Mouse (Mus musculus) liver, embryonic 14.5 days (tissue): Measurements from ENCODE around the gene Vcan. TPM values are rescaled to one million over a fixed set of nuclear protein-coding genes. Genes with fewer than 3 reads are reported as not detected.

ENCODE experiments used
- ATAC-seq: fragments of 200-750 bp; cut with Nextera tagmentation; 2 replicates; pipeline ENCODE4 v1.8.0; 2017; ENCODE audit warnings: moderate number of reproducible peaks, mild to moderate bottlenecking, moderate library complexity; ENCODE audit not compliant: insufficient read depth
- DNase-seq, 3 experiments: peaks; one replicate each; pipeline ENCODE4 v3.0.0-alpha.2; 2012 to 2013; ENCODE audit warnings: low read depth in 3 of 3, low spot score in 3 of 3
- H3K27ac ChIP-seq: fragments of 300-500 bp; sonication (generic); 2 replicates; pipeline ENCODE4 v1.5.1; 2014; ENCODE audit warnings: moderate library complexity, mild to moderate bottlenecking, control low read depth, inconsistent platforms
- H3K27me3 ChIP-seq: fragments of 300-500 bp; sonication (generic); 2 replicates; pipeline ENCODE4 v1.6.1; 2014; ENCODE audit warnings: mild to moderate bottlenecking, low read length, moderate library complexity; ENCODE audit not compliant: control insufficient read depth, insufficient read depth
- H3K36me3 ChIP-seq: fragments of 300-500 bp; sonication (generic); replicated peaks from 2 replicates; pipeline ENCODE4 v1.6.1; 2014; ENCODE audit warnings: low read depth; ENCODE audit not compliant: control insufficient read depth, insufficient read depth
- H3K4me1 ChIP-seq, 2 experiments: fragments of 200-500 bp in 1 of 2; fragments of 300-500 bp in 1 of 2; sonication (generic) in 1 of 2; replicated peaks; 2 replicates each; pipeline ENCODE4 v1.6.1; 2012 to 2014; ENCODE audit warnings: antibody characterized with exemption in 1 of 2, inconsistent platforms in 1 of 2, low read length in 1 of 2; ENCODE audit not compliant: control insufficient read depth in 2 of 2, insufficient read depth in 2 of 2
- H3K4me2 ChIP-seq: fragments of 300-500 bp; sonication (generic); 2 replicates; pipeline ENCODE4 v1.6.1; 2014; ENCODE audit warnings: low read depth, mild to moderate bottlenecking, control low read depth, moderate library complexity
- H3K4me3 ChIP-seq, 2 experiments: fragments of 200-500 bp in 1 of 2; fragments of 300-500 bp in 1 of 2; sonication (generic) in 1 of 2; 2 replicates each; pipeline ENCODE4 v1.5.1; 2012 to 2014; ENCODE audit warnings: low read depth in 2 of 2, low read length in 2 of 2, mild to moderate bottlenecking in 2 of 2, control low read depth in 1 of 2, inconsistent platforms in 1 of 2, moderate library complexity in 1 of 2; ENCODE audit not compliant: insufficient read depth in 1 of 2
- H3K9ac ChIP-seq: fragments of 300-500 bp; sonication (generic); replicated peaks from 2 replicates; pipeline ENCODE4 v1.6.1; 2014; ENCODE audit warnings: mild to moderate bottlenecking, control low read depth, moderate library complexity
- H3K9me3 ChIP-seq: fragments of 300-500 bp; sonication (generic); 2 replicates; pipeline ENCODE4 v1.6.1; 2016; ENCODE audit warnings: low read length, mixed read lengths; ENCODE audit not compliant: control insufficient read depth
- CTCF ChIP-seq: IDR thresholded peaks from 2 replicates; pipeline ENCODE4 v1.5.1; 2016; ENCODE audit warnings: antibody characterized with exemption, low read depth, control low read depth
- EP300 ChIP-seq: IDR thresholded peaks from 2 replicates; pipeline ENCODE4 v1.6.1; 2016; ENCODE audit warnings: antibody characterized with exemption, low read depth
- WGBS: fragments of 180-500 bp; shearing (Covaris S2); extraction: QIAGEN DNeasy Blood & Tissue Kit; methylation state at CpG from one replicate; pipeline ENCODE4 v1.1.7; 2014; ENCODE audit not compliant: insufficient replicate concordance; 5-methylcytosine and 5-hydroxymethylcytosine counted together
- polyA plus RNA-seq, 2 experiments: library from polyadenylated mRNA; depleted of rRNA in 1 of 2; stranded (reverse) in 1 of 2; unstranded in 1 of 2; fragments of >200 nt; fragmentation: Nextera tagmentation in 1 of 2; extraction: Ambion mirVana in 1 of 2; gene quantifications; 2 replicates each; pipeline versions ENCODE4 v1.2.1 to v1.2.3; 2012 to 2014

Gene Vcan
- 0.41 and 1.6 TPM in 2 replicates for polyA plus RNA-seq (2012; rRNA removed)
- polyA plus RNA-seq (2014; fragmentation: Nextera tagmentation; extraction: Ambion mirVana) = 0.88 and 1.3 TPM in 2 replicates

- H3K4me1 ChIP-seq = no peaks in the 10 kb centered on the region
- no peak within 1 kb of the TSS for H3K27ac ChIP-seq
- ATAC-seq (no peak), DNase-seq (no peak)
- H3K36me3 ChIP-seq = no peaks in the 10 kb centered on the region
- WGBS = under 1% methylated on average over 40 of the region's 40 CpGs
- no peak within 1 kb of the TSS for H3K9ac ChIP-seq
- no peak for TF ChIP-seq CTCF
- no peak for TF ChIP-seq EP300
- peak within 1 kb of the TSS; percentile 55 to 61 for H3K4me3 ChIP-seq
- H3K27me3 ChIP-seq = peaks cover 49% of the 10 kb centered on the region
- peak within 1 kb of the TSS; percentile 82 for H3K4me2 ChIP-seq
- H3K9me3 ChIP-seq = no peaks in the 10 kb centered on the region
Measured at GRCm38 (mm10) chr13:89741766-89742685, at the start of gene Vcan. TSS of gene Vcan (minus strand) at chr13:89742509.

- H3K4me2 ChIP-seq = no peak overlapping the region
- H3K9me3 ChIP-seq = no peaks in the 10 kb centered on the region
- TF ChIP-seq EP300 (no peak), CTCF (no peak)
- no peaks in the 10 kb centered on the region for H3K27me3 ChIP-seq
- H3K27ac ChIP-seq = no peak overlapping the region
- H3K4me1 ChIP-seq = peaks cover 0 to 4% of the 10 kb centered on the region in 2 experiments; a peak in 1 of 4 replicates
- H3K9ac ChIP-seq = no peak overlapping the region
- no peaks in the 10 kb centered on the region for H3K36me3 ChIP-seq
- no peak overlapping the region for H3K4me3 ChIP-seq
- no peak for ATAC-seq
- 56% methylated on average over 5 of the region's 5 CpGs for WGBS
- DNase-seq = peak in 1 of 3 experiments; percentile 9
Measured at GRCm38 (mm10) chr13:89791475-89791874, 49.2 kb upstream of the Vcan start.

GRCm38 (mm10) chr13:89782886-89783285 lies 40.6 kb upstream of the Vcan start:
- H3K27ac ChIP-seq = no peak overlapping the region
- H3K4me3 ChIP-seq = no peak overlapping the region
- no peak overlapping the region for H3K9ac ChIP-seq
- TF ChIP-seq CTCF (no peak), EP300 (no peak)
- DNase-seq (no peak), ATAC-seq (no peak)
- H3K36me3 ChIP-seq = no peaks in the 10 kb centered on the region
- no peaks in the 10 kb centered on the region for H3K9me3 ChIP-seq
- H3K4me2 ChIP-seq = no peak overlapping the region
- no peaks in the 10 kb centered on the region; a peak in 1 of 4 replicates for H3K4me1 ChIP-seq
- no peaks in the 10 kb centered on the region for H3K27me3 ChIP-seq
- WGBS = 6% methylated on average over 2 of the region's 2 CpGs

GRCm38 (mm10) chr13:89780276-89780675 lies 38.0 kb upstream of the Vcan start:
- Histone ChIP-seq H3K4me2 (no peak overlapping the region), H3K9ac (no peak overlapping the region), H3K36me3 (no peaks in the 10 kb centered on the region), H3K4me1 (no peaks in the 10 kb centered on the region; a peak in 1 of 4 replicates), H3K27me3 (no peaks in the 10 kb centered on the region), H3K4me3 (no peak overlapping the region), H3K27ac (no peak overlapping the region), H3K9me3 (no peaks in the 10 kb centered on the region)
- 35% methylated on average over 3 of the region's 3 CpGs for WGBS
- DNase-seq = no peak
- no peak for TF ChIP-seq EP300
- TF ChIP-seq CTCF = no peak
- ATAC-seq = no peak

GRCm38 (mm10) chr13:89779208-89779911 lies 37.1 kb upstream of the Vcan start:
- WGBS = 48% methylated on average over 7 of the region's 7 CpGs
- Histone ChIP-seq H3K27me3 (no peaks in the 10 kb centered on the region), H3K36me3 (no peaks in the 10 kb centered on the region), H3K9me3 (no peaks in the 10 kb centered on the region), H3K4me1 (no peaks in the 10 kb centered on the region; a peak in 1 of 4 replicates), H3K4me2 (no peak overlapping the region), H3K27ac (no peak overlapping the region), H3K9ac (no peak overlapping the region), H3K4me3 (no peak overlapping the region)
- no peak for TF ChIP-seq EP300
- peak; percentile 37; the same call in 1 of the 2 replicates for TF ChIP-seq CTCF
- ATAC-seq (no peak), DNase-seq (peak; percentile 4 to 13 (median 12))
